Mouse (Mus musculus) heart, adult 18-20 months (tissue): ENCODE data around the gene Mss51. TPM values are rescaled to one million over a fixed set of nuclear protein-coding genes. Genes with fewer than 3 reads are reported as not detected.
A peak's percentile ranks its signal among the peaks of the same experiment; 100 is the strongest.

Experiments
- DNase-seq, 2 experiments: peaks; one replicate each; pipeline ENCODE4 v3.0.0; 2021 to 2022; ENCODE audit warnings: mixed read lengths in 1 of 2
- long read RNA-seq, 2 experiments: library from polyadenylated mRNA; stranded (forward); transcript quantifications; one replicate each; pipeline ENCODE4 v2.0.0; 2021
- total RNA-seq, 2 experiments: library from RNA; stranded (reverse); gene quantifications; 2 replicates each; pipeline ENCODE4 v1.2.3; 2021

Gene Mss51
- total RNA-seq, result under 1 TPM; 0.36 to 0.42 TPM
- long read RNA-seq, experiment 1, result 0 reads
- long read RNA-seq, experiment 2, result 0 reads

GRCm38 (mm10) chr14:20496603-20497002 lies at the start of gene Mss51:
Mss51 (minus strand) TSS chr14:20496901.
- DNase-seq, result no peak

GRCm38 (mm10) chr14:20546415-20546814 lies 49.7 kb upstream of the Mss51 start, which contains the start of gene Ppp3cb:
Ppp3cb (minus strand) TSS chr14:20546573.
- peak; percentile 87 to 88 for DNase-seq

GRCm38 (mm10) chr14:20545529-20546331 lies 49.0 kb upstream of the Mss51 start:
- peak; percentile 89 to 95 for DNase-seq

- DNase-seq, result no peak
Observed at GRCm38 (mm10) chr14:20544467-20545411, 48.0 kb upstream of the Mss51 start.

GRCm38 (mm10) chr14:20529643-20530042 lies 32.9 kb upstream of the Mss51 start:
- no peak for DNase-seq

- DNase-seq, result no peak
Observed at GRCm38 (mm10) chr14:20520179-20520578, 23.5 kb upstream of the Mss51 start.

- no peak for DNase-seq
Observed at GRCm38 (mm10) chr14:20508424-20508823, 11.7 kb upstream of the Mss51 start.

GRCm38 (mm10) chr14:20502966-20503365 lies 6.3 kb upstream of the Mss51 start:
- peak in 1 of 2 experiments; percentile 21 for DNase-seq

GRCm38 (mm10) chr14:20499982-20500381 lies 3.3 kb upstream of the Mss51 start:
- DNase-seq, result no peak

GRCm38 (mm10) chr14:20486031-20486430 lies 10.7 kb downstream of the Mss51 start:
- DNase-seq, result no peak

GRCm38 (mm10) chr14:20482051-20482751 lies 14.5 kb downstream of the Mss51 start:
- no peak for DNase-seq

GRCm38 (mm10) chr14:20481211-20481610 lies 15.5 kb downstream of the Mss51 start:
- DNase-seq, result peak in 1 of 2 experiments; percentile 15

- no peak for DNase-seq
Observed at GRCm38 (mm10) chr14:20480195-20480579, 16.5 kb downstream of the Mss51 start.

GRCm38 (mm10) chr14:20479291-20480194 lies 17.2 kb downstream of the Mss51 start, which contains the start of gene Anxa7:
Anxa7 (minus strand) TSS chr14:20480133.
- peak; percentile 84 to 89 for DNase-seq

GRCm38 (mm10) chr14:20478801-20479200 lies 17.9 kb downstream of the Mss51 start:
- DNase-seq, result peak; percentile 77 to 89

- DNase-seq, result no peak
Observed at GRCm38 (mm10) chr14:20478385-20478784, 18.3 kb downstream of the Mss51 start.

GRCm38 (mm10) chr14:20477261-20478025 lies 19.3 kb downstream of the Mss51 start:
- DNase-seq, result peak in 1 of 2 experiments; percentile 22

- no peak for DNase-seq
Observed at GRCm38 (mm10) chr14:20460216-20460615, 36.5 kb downstream of the Mss51 start.

- no peak for DNase-seq
Observed at GRCm38 (mm10) chr14:20458378-20458777, 38.3 kb downstream of the Mss51 start.

GRCm38 (mm10) chr14:20452929-20453328 lies 43.8 kb downstream of the Mss51 start:
- no peak for DNase-seq
